Mouse (Mus musculus): ENCODE results near the gene Alkal2.

DNA sequence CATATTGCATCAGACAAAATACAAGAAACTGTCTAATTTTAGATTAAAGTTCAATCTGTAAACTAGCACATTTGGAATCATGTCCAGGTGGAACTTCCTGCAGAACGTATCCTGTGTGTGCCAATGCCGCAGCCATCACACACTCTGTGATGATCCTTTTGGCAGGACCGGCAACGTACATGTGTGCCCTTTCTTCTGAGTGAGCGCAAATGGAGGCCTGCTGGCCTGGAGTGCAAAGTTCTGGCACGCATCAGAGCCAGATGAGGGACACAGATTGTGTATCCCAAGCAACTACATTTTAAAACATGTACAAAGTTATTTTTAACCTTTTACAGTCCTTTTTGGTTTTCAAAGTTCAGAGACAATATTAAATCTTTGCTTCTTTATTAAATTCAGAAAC lies 32.3 kb upstream of the Alkal2 start:
- no peak for TF ChIP-seq USF1 (IDR thresholded peaks at IDR 0.05; ENCODE audit: low read depth)
- no peak for TF ChIP-seq CTCF (IDR thresholded peaks at IDR 0.05; ENCODE audit: control insufficient read depth, insufficient read depth, insufficient read length)
- TF ChIP-seq CEBPB (IDR thresholded peaks at IDR 0.05; ENCODE audit: low read depth) = no peak
- TF ChIP-seq MAX (IDR thresholded peaks at IDR 0.05) = no peak
- TF ChIP-seq MYOD1 (IDR thresholded peaks at IDR 0.05; ENCODE audit: control insufficient read depth, insufficient read length, low read depth) = no peak
- no peak for TF ChIP-seq MYOG (IDR thresholded peaks at IDR 0.05; ENCODE audit: control insufficient read depth, extremely low read depth, insufficient read length)
- no peak for TF ChIP-seq FOSL1 (IDR thresholded peaks at IDR 0.05; ENCODE audit: insufficient read depth, low read length, poor library complexity, severe bottlenecking)
